Mouse (Mus musculus) forebrain, embryonic 11.5 days (tissue): ENCODE data around the gene Hrh2. TPM values are rescaled to one million over a fixed set of nuclear protein-coding genes. Genes with fewer than 3 reads are reported as not detected.
A peak's percentile ranks its signal among the peaks of the same experiment; 100 is the strongest.

Experiments
- ATAC-seq: fragments of 200-750 bp; cut with Nextera tagmentation; replicated peaks from 2 replicates; pipeline ENCODE4 v1.8.0; 2017; ENCODE audit warnings: moderate TSS enrichment; ENCODE audit not compliant: low FRiP score
- DNase-seq: peaks from one replicate; pipeline ENCODE4 v3.0.0-alpha.2; 2017; ENCODE audit warnings: low spot score
- H3K27ac ChIP-seq: fragments of 300-500 bp; sonication (generic); 2 replicates; pipeline ENCODE4 v1.5.1; 2014; ENCODE audit warnings: low read depth, low read length
- H3K27me3 ChIP-seq: fragments of 300-500 bp; sonication (generic); 2 replicates; pipeline ENCODE4 v1.6.1; 2014; ENCODE audit warnings: mild to moderate bottlenecking, low read length, mixed read lengths; ENCODE audit not compliant: control insufficient read depth, insufficient read depth
- H3K36me3 ChIP-seq: fragments of 300-500 bp; sonication (generic); 2 replicates; pipeline ENCODE4 v1.6.1; 2014; ENCODE audit warnings: mild to moderate bottlenecking, low read length, moderate library complexity, mixed read lengths; ENCODE audit not compliant: control insufficient read depth, insufficient read depth
- H3K4me1 ChIP-seq: fragments of 300-500 bp; sonication (generic); replicated peaks from 2 replicates; pipeline ENCODE4 v1.6.1; 2014; ENCODE audit warnings: low read length, mixed read lengths; ENCODE audit not compliant: control insufficient read depth, insufficient read depth
- H3K4me2 ChIP-seq: fragments of 300-500 bp; sonication (generic); 2 replicates; pipeline ENCODE4 v1.6.1; 2014; ENCODE audit warnings: low read depth, mild to moderate bottlenecking, low read length, moderate library complexity, mixed read lengths; ENCODE audit not compliant: severe bottlenecking
- H3K4me3 ChIP-seq: fragments of 300-500 bp; sonication (generic); 2 replicates; pipeline ENCODE4 v1.5.1; 2014; ENCODE audit warnings: low read depth, low read length
- H3K9ac ChIP-seq: fragments of 300-500 bp; sonication (generic); 2 replicates; pipeline ENCODE4 v1.6.1; 2014; ENCODE audit warnings: low read length
- H3K9me3 ChIP-seq: fragments of 300-500 bp; sonication (generic); 2 replicates; pipeline ENCODE4 v1.6.1; 2016; ENCODE audit warnings: low read length, mixed read lengths; ENCODE audit not compliant: control insufficient read depth
- WGBS: fragments of 180-500 bp; shearing (Covaris S2); extraction: QIAGEN DNeasy Blood & Tissue Kit; methylation state at CpG from one replicate; pipeline ENCODE4 v1.1.7; 2014; 5-methylcytosine and 5-hydroxymethylcytosine counted together
- polyA plus RNA-seq: library from polyadenylated mRNA; unstranded; fragments of >200 nt; fragmentation: Nextera tagmentation; extraction: Ambion mirVana; gene quantifications from 2 replicates; pipeline ENCODE4 v1.2.1, GENCODE M21; 2014

Gene Hrh2
- polyA plus RNA-seq, 1 experiment from 2014 or later: not detected

- Histone ChIP-seq H3K4me1 (no peaks in the 10 kb centered on the region; the same call in 1 of the 2 replicates), H3K27ac (no peak overlapping the region), H3K36me3 (no peaks in the 10 kb centered on the region), H3K27me3 (no peaks in the 10 kb centered on the region), H3K4me2 (no peak overlapping the region), H3K4me3 (no peak overlapping the region), H3K9me3 (no peaks in the 10 kb centered on the region), H3K9ac (no peak overlapping the region)
- DNase-seq: no peak
- no peak for ATAC-seq
- 57% methylated on average over 5 of the region's 5 CpGs for WGBS
Measured at GRCm38 (mm10) chr13:54215266-54215665, 23.3 kb downstream of the Hrh2 start.

GRCm38 (mm10) chr13:54215777-54216316 is 23.9 kb downstream of the Hrh2 start:
- H3K27ac ChIP-seq: no peak overlapping the region
- DNase-seq (no peak), ATAC-seq (no peak)
- H3K9me3 ChIP-seq: no peaks in the 10 kb centered on the region
- H3K4me2 ChIP-seq: no peak overlapping the region
- H3K4me3 ChIP-seq: no peak overlapping the region
- H3K36me3 ChIP-seq: no peaks in the 10 kb centered on the region
- H3K27me3 ChIP-seq: no peaks in the 10 kb centered on the region
- H3K4me1 ChIP-seq: no peaks in the 10 kb centered on the region; the same call in 1 of the 2 replicates
- WGBS: 16% methylated on average over 7 of the region's 7 CpGs
- no peak overlapping the region for H3K9ac ChIP-seq

GRCm38 (mm10) chr13:54218341-54218740 is 26.4 kb downstream of the Hrh2 start:
- 82% methylated on average over 1 of the region's 1 CpGs for WGBS
- Histone ChIP-seq H3K27me3 (no peaks in the 10 kb centered on the region), H3K9ac (no peak overlapping the region), H3K27ac (no peak overlapping the region), H3K4me1 (peaks cover 1% of the 10 kb centered on the region; the same call in 1 of the 2 replicates), H3K4me2 (no peak overlapping the region), H3K36me3 (no peaks in the 10 kb centered on the region), H3K9me3 (no peaks in the 10 kb centered on the region), H3K4me3 (no peak overlapping the region)
- DNase-seq (no peak), ATAC-seq (no peak)

GRCm38 (mm10) chr13:54221631-54222179 is 29.8 kb downstream of the Hrh2 start:
- Histone ChIP-seq H3K9ac (no peak overlapping the region), H3K27me3 (no peaks in the 10 kb centered on the region), H3K27ac (no peak overlapping the region), H3K4me1 (0 out of 2 replicates have a peak, but pooled peaks cover 1% of the 10 kb centered on the region), H3K4me2 (no peak overlapping the region), H3K9me3 (no peaks in the 10 kb centered on the region), H3K4me3 (no peak overlapping the region), H3K36me3 (no peaks in the 10 kb centered on the region)
- ATAC-seq (no peak), DNase-seq (no peak)
- WGBS: 87% methylated on average over 4 of the region's 4 CpGs

- H3K36me3 ChIP-seq: no peaks in the 10 kb centered on the region
- H3K4me2 ChIP-seq: no peak overlapping the region
- H3K4me1 ChIP-seq: 0 out of 2 replicates have a peak, but pooled peaks cover 1% of the 10 kb centered on the region
- H3K4me3 ChIP-seq: no peak overlapping the region
- no peak overlapping the region for H3K27ac ChIP-seq
- no peaks in the 10 kb centered on the region for H3K9me3 ChIP-seq
- no peaks in the 10 kb centered on the region for H3K27me3 ChIP-seq
- DNase-seq: no peak
- ATAC-seq: no peak
- peak overlapping the region; percentile 23; the same call in 1 of the 2 replicates for H3K9ac ChIP-seq
- WGBS: 33% methylated on average over 13 of the region's 13 CpGs
Measured at GRCm38 (mm10) chr13:54222921-54223769, 31.2 kb downstream of the Hrh2 start.

- peak; percentile 68 for DNase-seq
- Histone ChIP-seq H3K4me2 (no peak overlapping the region), H3K9me3 (no peaks in the 10 kb centered on the region), H3K36me3 (no peaks in the 10 kb centered on the region), H3K9ac (no peak overlapping the region), H3K4me1 (no peaks in the 10 kb centered on the region), H3K27me3 (no peaks in the 10 kb centered on the region), H3K4me3 (no peak overlapping the region), H3K27ac (no peak overlapping the region)
- 36% methylated on average over 13 of the region's 13 CpGs for WGBS
- ATAC-seq: no peak
Measured at GRCm38 (mm10) chr13:54227916-54228483, 36.1 kb downstream of the Hrh2 start.

- no peak overlapping the region for H3K27ac ChIP-seq
- ATAC-seq: no peak
- H3K4me2 ChIP-seq: no peak overlapping the region
- H3K36me3 ChIP-seq: no peaks in the 10 kb centered on the region
- H3K4me3 ChIP-seq: no peak overlapping the region
- no peaks in the 10 kb centered on the region for H3K9me3 ChIP-seq
- no peak overlapping the region for H3K9ac ChIP-seq
- DNase-seq: no peak
- no peaks in the 10 kb centered on the region for H3K4me1 ChIP-seq
- 90% methylated on average over 6 of the region's 6 CpGs for WGBS
- no peaks in the 10 kb centered on the region for H3K27me3 ChIP-seq
Measured at GRCm38 (mm10) chr13:54230081-54230480, 38.2 kb downstream of the Hrh2 start.

GRCm38 (mm10) chr13:54231868-54232267 is 39.9 kb downstream of the Hrh2 start:
- H3K4me2 ChIP-seq: no peak overlapping the region
- no peak for DNase-seq
- H3K27me3 ChIP-seq: no peaks in the 10 kb centered on the region
- no peaks in the 10 kb centered on the region for H3K36me3 ChIP-seq
- ATAC-seq: no peak
- no peaks in the 10 kb centered on the region for H3K4me1 ChIP-seq
- WGBS: 77% methylated on average over 10 of the region's 10 CpGs
- no peak overlapping the region for H3K27ac ChIP-seq
- no peaks in the 10 kb centered on the region for H3K9me3 ChIP-seq
- H3K9ac ChIP-seq: no peak overlapping the region
- H3K4me3 ChIP-seq: no peak overlapping the region
